Mouse (Mus musculus) left cerebral cortex, adult 2 months (tissue): ENCODE measurements around the gene Itgb4. TPM values are rescaled to one million over a fixed set of nuclear protein-coding genes. Genes with fewer than 3 reads are reported as not detected.

Experiments
- DNase-seq, 2 experiments: peaks; one replicate each; pipeline ENCODE4 v3.0.0; 2021 to 2022; ENCODE audit warnings: low spot score in 2 of 2, mixed read lengths in 1 of 2; ENCODE audit errors: extremely low spot score in 1 of 2
- H3K27ac ChIP-seq: fragments of 200-600 bp; 2 replicates; pipeline ENCODE4 v1.8.1; 2022
- H3K4me3 ChIP-seq: fragments of 200-600 bp; 2 replicates; pipeline ENCODE4 v1.8.1; 2022
- CTCF ChIP-seq: fragments of 200-600 bp; IDR thresholded peaks from 2 replicates; pipeline ENCODE4 v1.8.1; 2022; ENCODE audit warnings: antibody characterized with exemption, mild to moderate bottlenecking, moderate library complexity
- intact Hi-C: fragments of 180-260 bp; cut with DNase I; formaldehyde crosslinking; loops from one replicate; pipeline ENCODE4 v1.15.1; 2025
- total RNA-seq, 2 experiments: library from RNA; stranded (reverse); gene quantifications; 2 replicates each; pipeline ENCODE4 v1.2.3; 2021

Itgb4 gene
- total RNA-seq, 2 experiments from 2014 or later = 5.1 to 5.7 TPM

- intact Hi-C loops = no loop called here
- Histone ChIP-seq H3K27ac (no peak overlapping the region), H3K4me3 (no peak overlapping the region)
- DNase-seq = no peak
- no peak for TF ChIP-seq CTCF
Observed at GRCm38 (mm10) chr11:115975544-115975943, 1.0 kb downstream of the Itgb4 start.

GRCm38 (mm10) chr11:115982472-115982871 lies 8.0 kb downstream of the Itgb4 start:
- Histone ChIP-seq H3K27ac (no peak overlapping the region), H3K4me3 (no peak overlapping the region)
- no peak for TF ChIP-seq CTCF
- intact Hi-C loops = no loop called here
- DNase-seq = no peak

- DNase-seq = no peak
- intact Hi-C loops = no loop called here
- no peak overlapping the region for H3K27ac ChIP-seq
- no peak for TF ChIP-seq CTCF
- H3K4me3 ChIP-seq = no peak overlapping the region
Observed at GRCm38 (mm10) chr11:115983291-115983690, 8.8 kb downstream of the Itgb4 start.

- H3K4me3 ChIP-seq = no peak overlapping the region
- DNase-seq = no peak
- intact Hi-C loops = no loop called here
- no peak overlapping the region for H3K27ac ChIP-seq
- no peak for TF ChIP-seq CTCF
Observed at GRCm38 (mm10) chr11:115989686-115990085, 15.2 kb downstream of the Itgb4 start.

GRCm38 (mm10) chr11:115992098-115992497 lies 17.6 kb downstream of the Itgb4 start:
- H3K4me3 ChIP-seq = no peak overlapping the region
- intact Hi-C loops = no loop called here
- peak overlapping the region; percentile 5; the same call in 1 of the 2 replicates for H3K27ac ChIP-seq
- TF ChIP-seq CTCF = no peak
- no peak for DNase-seq

- TF ChIP-seq CTCF = no peak
- intact Hi-C loops = no loop called here
- no peak for DNase-seq
- no peak overlapping the region for H3K27ac ChIP-seq
- no peak overlapping the region for H3K4me3 ChIP-seq
Observed at GRCm38 (mm10) chr11:115995256-115995655, 20.7 kb downstream of the Itgb4 start.

- no peak for TF ChIP-seq CTCF
- intact Hi-C loops = no loop called here
- no peak for DNase-seq
- Histone ChIP-seq H3K27ac (no peak overlapping the region), H3K4me3 (no peak overlapping the region)
Observed at GRCm38 (mm10) chr11:115997047-115997446, 22.5 kb downstream of the Itgb4 start.

- no peak for DNase-seq
- TF ChIP-seq CTCF = no peak
- H3K27ac ChIP-seq = no peak overlapping the region
- no peak overlapping the region for H3K4me3 ChIP-seq
- intact Hi-C loops = no loop called here
Observed at GRCm38 (mm10) chr11:115997662-115998061, 23.2 kb downstream of the Itgb4 start.

- Histone ChIP-seq H3K4me3 (no peak overlapping the region), H3K27ac (no peak overlapping the region)
- no peak for TF ChIP-seq CTCF
- intact Hi-C loops = loop anchor here (1.0 kb wide), 1 partner anchor 60 kb away; no protein-coding TSS in a partner anchor
- DNase-seq = no peak
Observed at GRCm38 (mm10) chr11:115999027-115999426, 24.5 kb downstream of the Itgb4 start.

GRCm38 (mm10) chr11:115999538-116000143 lies 25.1 kb downstream of the Itgb4 start:
- TF ChIP-seq CTCF = peak; percentile 70
- intact Hi-C loops = loop anchor here (1.0 to 10.0 kb wide), 2 partner anchors 60 to 275 kb away; no protein-coding TSS in a partner anchor
- no peak overlapping the region for H3K27ac ChIP-seq
- DNase-seq = peak; percentile 61 to 78
- H3K4me3 ChIP-seq = no peak overlapping the region

GRCm38 (mm10) chr11:116000607-116001006 lies 26.1 kb downstream of the Itgb4 start:
- Histone ChIP-seq H3K27ac (no peak overlapping the region), H3K4me3 (no peak overlapping the region)
- intact Hi-C loops = loop anchor here (10.0 kb wide), 1 partner anchor 276 kb away; no protein-coding TSS in a partner anchor
- no peak for DNase-seq
- no peak for TF ChIP-seq CTCF

GRCm38 (mm10) chr11:116001725-116002124 lies 27.2 kb downstream of the Itgb4 start:
- Histone ChIP-seq H3K27ac (no peak overlapping the region), H3K4me3 (no peak overlapping the region)
- TF ChIP-seq CTCF = no peak
- intact Hi-C loops = loop anchor here (10.0 kb wide), 1 partner anchor 277 kb away; no protein-coding TSS in a partner anchor
- no peak for DNase-seq

GRCm38 (mm10) chr11:116002894-116003293 lies 28.4 kb downstream of the Itgb4 start:
- no peak overlapping the region for H3K27ac ChIP-seq
- TF ChIP-seq CTCF = no peak; the same call in none of the 2 replicates
- no peak for DNase-seq
- H3K4me3 ChIP-seq = no peak overlapping the region
- intact Hi-C loops = loop anchor here (10.0 kb wide), 1 partner anchor 278 kb away; no protein-coding TSS in a partner anchor
